Comparison of ENCODE assay signal across 28 mouse cellular contexts in the genomic region with DNA sequence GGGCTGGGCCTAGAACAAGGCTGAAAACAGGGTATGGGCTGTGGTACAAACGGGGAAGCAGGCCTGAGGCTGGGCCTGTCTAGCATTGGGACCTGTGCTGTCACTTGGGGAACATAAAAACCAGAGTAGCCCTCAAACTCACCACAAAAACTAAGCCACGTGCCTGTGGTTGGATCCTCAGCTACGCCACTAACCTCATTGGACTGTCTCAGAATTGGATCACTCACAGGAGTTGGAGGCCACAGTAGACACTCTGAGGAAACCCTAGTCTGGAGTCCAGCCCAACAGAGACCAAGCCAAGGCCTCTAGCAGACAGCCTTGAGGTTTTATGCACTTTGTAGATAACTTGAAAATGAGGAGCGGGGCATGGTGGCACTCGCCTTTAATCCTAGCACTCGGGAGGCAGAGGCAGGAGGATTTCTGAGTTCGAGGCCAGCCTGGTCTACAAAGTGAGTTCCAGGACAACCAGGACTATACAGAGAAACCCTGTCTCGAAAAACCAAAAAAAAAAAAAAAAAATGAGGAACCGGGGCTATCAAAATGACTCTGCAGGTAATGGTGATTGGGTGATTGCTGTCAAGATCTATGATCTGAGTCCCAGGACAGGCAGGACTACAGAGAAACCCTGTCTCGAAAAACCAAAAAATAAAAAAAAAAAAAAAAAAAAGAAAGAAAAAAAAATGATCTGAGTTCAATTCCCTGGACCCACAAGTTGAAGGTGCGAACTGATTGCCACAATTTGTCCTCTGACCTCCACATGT. TPM values are rescaled to one million over a fixed set of nuclear protein-coding genes. Genes with fewer than 3 reads are reported as not detected.
DNase-seq lines count a peak whose midpoint lies in the region; ATAC-seq and TF ChIP-seq lines count a peak whose summit lies in the region.
"Had no signal": no experiment of that assay in that cellular context is flagged by ENCODE, and none has a peak within 500 bp of the region (broad histone marks: within the 10 kb centered on the region; RNA-seq: fewer than 3 reads in every experiment).

No protein-coding gene starts in this region.

- 92% methylated on average over 11 of the region's 11 CpGs for WGBS in forebrain, postnatal 0 days

- H3K9ac ChIP-seq in forebrain, postnatal 0 days = no peak overlapping the region
- H3K9ac ChIP-seq: embryonic facial prominence, embryonic 12.5 days; heart, embryonic 13.5 days; hindbrain, embryonic 13.5 days; midbrain, embryonic 12.5 days; neural tube, embryonic 12.5 days had no signal

- no peaks in the 10 kb centered on the region for H3K9me3 ChIP-seq in forebrain, postnatal 0 days (ENCODE audit: low read length)
- H3K9me3 ChIP-seq: embryonic facial prominence, embryonic 12.5 days; heart, embryonic 13.5 days; hindbrain, embryonic 13.5 days; midbrain, embryonic 12.5 days; neural tube, embryonic 12.5 days had no signal

- DNase-seq in 416B (ENCODE audit: low read depth) = peak; percentile 87
- DNase-seq in adrenal gland, postnatal 14 days = peak; percentile 75
- no peak for DNase-seq in lung, postnatal 36 days
- no peak for DNase-seq in cerebellum, postnatal 25 days
- no peak for DNase-seq in gastrocnemius, postnatal 4 days (ENCODE audit: low spot score in 2 of 2)
- DNase-seq in forebrain, postnatal 0 days = no peak
- DNase-seq: cerebellum, adult 11-12 months; cerebellum, postnatal 10 days; heart, postnatal 14 days; kidney, adult 18-20 months; left cerebral cortex, postnatal 4 days; liver; right cerebral cortex, postnatal 25 days; thymus, postnatal 25 days had no signal

- no peaks in the 10 kb centered on the region for H3K79me3 ChIP-seq in C2C12 (ENCODE audit: low read depth)

- no peaks in the 10 kb centered on the region for H3K4me1 ChIP-seq in forebrain, postnatal 0 days (ENCODE audit: insufficient read depth)

- H3K27me3 ChIP-seq in C2C12 (ENCODE audit: control insufficient read depth, insufficient read depth, insufficient read length) = peaks cover 23% of the 10 kb centered on the region
- no peaks in the 10 kb centered on the region for H3K27me3 ChIP-seq in forebrain, postnatal 0 days (ENCODE audit: insufficient read depth, low read length)
- H3K27me3 ChIP-seq: embryonic facial prominence, embryonic 12.5 days; heart, embryonic 13.5 days; hindbrain, embryonic 13.5 days; neural tube, embryonic 12.5 days had no signal

- TF ChIP-seq CTCF in C2C12 (IDR thresholded peaks at IDR 0.05; ENCODE audit: control insufficient read depth, insufficient read depth, insufficient read length) = no peak
- TF ChIP-seq CTCF in forebrain, postnatal 0 days (IDR thresholded peaks at IDR 0.05; ENCODE audit: low read depth) = no peak

- H3K4me2 ChIP-seq in forebrain, postnatal 0 days (ENCODE audit: low read depth) = no peak overlapping the region
- H3K4me2 ChIP-seq: embryonic facial prominence, embryonic 12.5 days; heart, embryonic 13.5 days; hindbrain, embryonic 13.5 days; midbrain, embryonic 12.5 days; neural tube, embryonic 12.5 days had no signal

- H3ac ChIP-seq in C2C12 (ENCODE audit: control insufficient read depth, insufficient read length, low read depth) = no peak overlapping the region

- no peaks in the 10 kb centered on the region for H3K79me2 ChIP-seq in C2C12 (ENCODE audit: control insufficient read depth, insufficient read depth)

- H3K36me3 ChIP-seq in C2C12 (ENCODE audit: control insufficient read depth, insufficient read depth) = no peaks in the 10 kb centered on the region
- H3K36me3 ChIP-seq in forebrain, postnatal 0 days (ENCODE audit: insufficient read depth) = no peaks in the 10 kb centered on the region
- H3K36me3 ChIP-seq: embryonic facial prominence, embryonic 12.5 days; heart, embryonic 13.5 days; hindbrain, embryonic 13.5 days; midbrain, embryonic 12.5 days; neural tube, embryonic 12.5 days had no signal

- H3K27ac ChIP-seq in forebrain, postnatal 0 days (ENCODE audit: low read depth, low read length) = no peak overlapping the region
- H3K27ac ChIP-seq: embryonic facial prominence, embryonic 12.5 days; heart, adult 2 months; heart, embryonic 13.5 days; hindbrain, embryonic 13.5 days; kidney, postnatal 0 days; macrophage; midbrain, embryonic 12.5 days; neural tube, embryonic 12.5 days had no signal

- ATAC-seq in hematopoietic stem cell, adult 5-6 weeks (replicated peaks in 1 of 2; ENCODE audit: insufficient read depth in 1 of 2, low FRiP score in 2 of 2, low TSS enrichment in 1 of 2, low read depth in 1 of 2, poor library complexity in 2 of 2, severe bottlenecking in 2 of 2) = peak; percentile 61 to 80
- no peak for ATAC-seq in forebrain, postnatal 0 days

- no peak overlapping the region for H3K4me3 ChIP-seq in C2C12 (ENCODE audit: insufficient read depth, poor library complexity, severe bottlenecking)
- H3K4me3 ChIP-seq in forebrain, postnatal 0 days (ENCODE audit: low read depth, low read length) = no peak overlapping the region
- H3K4me3 ChIP-seq: embryonic facial prominence, embryonic 12.5 days; heart, adult 2 months; heart, embryonic 13.5 days; hindbrain, embryonic 13.5 days; midbrain, embryonic 12.5 days; neural tube, embryonic 12.5 days had no signal

TF ChIP-seq in C2C12, 6 proteins besides CTCF, POLR2A, EP300 and RAD21:
- TF ChIP-seq MAX (IDR thresholded peaks at IDR 0.05) = peak; percentile 75
- TF ChIP-seq MYOD1 (IDR thresholded peaks at IDR 0.05; ENCODE audit: control insufficient read depth, insufficient read length, low read depth) = no peak
- peak; percentile 10 for TF ChIP-seq CEBPB (IDR thresholded peaks at IDR 0.05; ENCODE audit: low read depth)
- peak; percentile 57 for TF ChIP-seq USF1 (IDR thresholded peaks at IDR 0.05; ENCODE audit: low read depth)
TF ChIP-seq in C2C12: peak in this region for 3.

RNA-seq across cellular contexts. Expression of gene Smtnl2, which starts 10.2 kb away (rescaled TPM):
- polyA plus RNA-seq in C2C12 (2012; fragmentation: generic; extraction: Trizol) = 0.04 TPM
- total RNA-seq in adrenal gland, postnatal 14 days (2021) = 4.1 and 5.4 TPM in 2 replicates
- 0.35 and 0.44 TPM in 2 replicates for total RNA-seq in hematopoietic stem cell, adult 5-6 weeks (2017)
- total RNA-seq in gastrocnemius, postnatal 4 days (2021) = 100 to 1,000 TPM; 160 to 187 TPM
- total RNA-seq in forebrain, postnatal 0 days (2014; rRNA removed) = 9.7 and 10.4 TPM in 2 replicates
- polyA plus RNA-seq in forebrain, postnatal 0 days (2015; fragmentation: Nextera tagmentation; extraction: Ambion mirVana) = 8.4 and 10.2 TPM in 2 replicates
- polyA plus RNA-seq: macrophage had no signal

RNA-seq across cellular contexts. Expression of gene Ggt6, which starts 13.6 kb away (rescaled TPM):
- polyA plus RNA-seq in C2C12 (2012; fragmentation: generic; extraction: Trizol) = not detected
- 1.7 and 2.8 TPM in 2 replicates for total RNA-seq in adrenal gland, postnatal 14 days (2021)
- not detected in 2 replicates for total RNA-seq in hematopoietic stem cell, adult 5-6 weeks (2017)
- under 1 TPM; 0.23 to 0.32 TPM for total RNA-seq in gastrocnemius, postnatal 4 days (2021)
- total RNA-seq in forebrain, postnatal 0 days (2014; rRNA removed) = not detected in 2 replicates
- not detected in 2 replicates for polyA plus RNA-seq in forebrain, postnatal 0 days (2015; fragmentation: Nextera tagmentation; extraction: Ambion mirVana)
- total RNA-seq: heart, adult 2 months; layer of hippocampus, postnatal 10 days; left cerebral cortex, postnatal 4 days had no signal
- polyA plus RNA-seq: forebrain, embryonic 11.5 days; heart, embryonic 13.5 days; hindbrain, embryonic 13.5 days; lung, embryonic 16.5 days; macrophage; midbrain, embryonic 12.5 days; neural tube, embryonic 12.5 days had no signal

RNA-seq across cellular contexts. Expression of gene Mybbp1a, which starts 19.5 kb away (rescaled TPM):
- polyA plus RNA-seq in C2C12 (2012; fragmentation: generic; extraction: Trizol) = 230 TPM
- total RNA-seq in adrenal gland, postnatal 14 days (2021) = 85.6 and 101 TPM in 2 replicates
- 145 and 148 TPM in 2 replicates for total RNA-seq in hematopoietic stem cell, adult 5-6 weeks (2017)
- total RNA-seq in gastrocnemius, postnatal 4 days (2021) = 10 to 100 TPM; 71.8 to 90.1 TPM
- 36.9 and 38.0 TPM in 2 replicates for total RNA-seq in forebrain, postnatal 0 days (2014; rRNA removed)
- 50.0 and 52.4 TPM in 2 replicates for polyA plus RNA-seq in forebrain, postnatal 0 days (2015; fragmentation: Nextera tagmentation; extraction: Ambion mirVana)

RNA-seq across cellular contexts. Expression of gene Tekt1, which starts 59.5 kb away (rescaled TPM):
- not detected for polyA plus RNA-seq in C2C12 (2012; fragmentation: generic; extraction: Trizol)
- total RNA-seq in adrenal gland, postnatal 14 days (2021) = not detected in 2 replicates
- total RNA-seq in hematopoietic stem cell, adult 5-6 weeks (2017) = not detected in 2 replicates
- total RNA-seq in gastrocnemius, postnatal 4 days (2021) = 1 to 10 TPM; 1.5 to 2.2 TPM
- 10.5 and 13.1 TPM in 2 replicates for total RNA-seq in forebrain, postnatal 0 days (2014; rRNA removed)
- 8.6 and 12.4 TPM in 2 replicates for polyA plus RNA-seq in forebrain, postnatal 0 days (2015; fragmentation: Nextera tagmentation; extraction: Ambion mirVana)
- total RNA-seq: heart, adult 2 months had no signal
- polyA plus RNA-seq: liver, embryonic 16.5 days; macrophage had no signal

Comparison
In these comparisons a context has a peak if more than half of its experiments do, and no peak if none do; other contexts are left out.
1. DNase-seq: peak in 416B (single experiment) and adrenal gland, postnatal 14 days (single experiment); none in lung, postnatal 36 days (single experiment), cerebellum, postnatal 25 days (0 of 2), gastrocnemius, postnatal 4 days (0 of 2) and forebrain, postnatal 0 days (single experiment).
2. RNA of gene Smtnl2, which starts 10.2 kb away (total RNA-seq): 160 to 187 TPM in gastrocnemius, postnatal 4 days; 9.7 to 10.4 TPM in forebrain, postnatal 0 days, 4.1 to 5.4 TPM in adrenal gland, postnatal 14 days and 0.35 to 0.44 TPM in hematopoietic stem cell, adult 5-6 weeks; every median in the first group is over 10 times any median in the second.